Mouse (Mus musculus) cerebellum, postnatal 10 days (tissue): ENCODE results near the gene Adgrl1.

ENCODE experiments used
- DNase-seq, 2 experiments: peaks; one replicate each; pipeline ENCODE4 v3.0.0; 2021; ENCODE audit warnings: mixed read lengths in 2 of 2

Adgrl1 gene

DNA sequence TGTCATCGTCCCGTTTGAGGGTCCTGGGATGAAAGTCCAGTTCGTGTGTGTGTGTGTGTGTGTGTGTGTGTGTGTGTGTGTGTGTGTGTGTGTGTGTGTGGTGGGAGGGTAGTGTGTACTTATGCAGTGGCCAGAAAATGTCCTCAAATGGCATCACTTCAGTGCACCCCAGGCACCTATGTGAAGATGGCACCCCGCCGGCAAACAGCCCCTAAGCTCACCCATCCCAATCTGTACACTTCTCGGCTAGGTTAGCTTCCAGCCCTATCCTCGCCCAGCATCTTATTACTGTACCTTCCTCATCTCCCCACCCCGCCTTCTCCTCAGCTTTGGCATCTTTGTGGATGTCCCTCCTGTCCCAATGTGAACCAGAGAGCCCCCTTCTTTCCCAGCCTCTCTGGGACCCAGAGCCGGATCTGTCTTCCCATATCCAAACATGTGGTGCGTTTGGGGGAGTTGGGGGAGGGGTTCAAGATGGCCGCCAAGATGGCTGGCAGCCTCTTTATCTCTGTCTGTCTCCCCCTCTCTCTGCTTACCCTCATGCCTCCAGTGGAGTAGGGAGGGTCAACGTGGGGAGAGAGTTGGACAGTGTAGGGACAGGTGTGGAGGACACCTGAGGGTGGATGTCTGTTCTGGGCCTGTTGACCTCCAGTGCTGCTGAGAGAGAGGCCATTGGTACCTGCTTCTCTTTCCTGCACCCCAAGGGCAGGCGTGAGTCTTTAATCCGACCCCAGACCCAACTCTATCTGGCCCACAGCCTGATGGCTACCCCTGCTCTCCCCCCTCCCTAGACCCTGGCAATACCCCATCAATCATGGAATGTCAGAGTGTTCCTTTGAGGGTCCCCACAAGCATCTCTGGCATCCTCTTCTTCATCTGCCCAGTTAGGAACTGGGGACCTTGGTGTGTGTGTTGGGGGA, 1.9 kb downstream of the Adgrl1 start:
- DNase-seq: peak; percentile 66 to 68

DNA sequence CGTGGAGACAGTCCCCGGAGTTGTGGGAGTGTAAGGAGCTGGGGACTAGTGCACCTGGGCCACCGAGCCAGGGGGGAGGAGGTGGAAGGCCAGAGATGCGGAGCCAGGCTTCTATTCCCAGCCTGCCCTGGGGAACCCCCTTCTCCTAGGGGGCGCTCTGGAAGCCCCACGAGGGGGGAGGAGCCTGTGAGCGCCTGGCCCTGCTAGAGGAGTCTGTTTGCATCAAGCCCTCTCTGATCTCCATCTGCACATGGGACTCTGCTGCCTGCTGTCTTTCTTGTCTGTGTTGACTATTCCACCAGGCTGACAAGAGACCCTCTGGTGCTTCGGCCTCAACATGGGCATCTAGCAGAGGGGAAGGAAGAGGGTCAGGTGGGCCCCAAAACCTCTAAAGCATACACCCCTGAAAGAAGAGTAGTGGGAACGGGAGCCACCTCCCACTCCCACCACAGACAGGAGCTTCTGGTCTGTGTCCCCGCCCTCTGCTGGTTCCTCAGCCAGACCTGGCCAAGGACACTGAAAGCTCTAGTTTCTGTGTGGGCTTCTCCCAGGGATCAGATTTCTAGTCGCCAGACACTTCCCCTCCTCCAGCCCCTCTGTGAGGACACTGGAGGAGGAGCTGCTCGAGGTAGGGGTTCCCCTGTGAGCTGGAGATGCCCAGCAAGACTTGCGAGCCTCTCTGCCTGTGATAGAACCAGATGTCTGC, 3.2 kb downstream of the Adgrl1 start:
- DNase-seq: peak; percentile 58 to 65

DNA sequence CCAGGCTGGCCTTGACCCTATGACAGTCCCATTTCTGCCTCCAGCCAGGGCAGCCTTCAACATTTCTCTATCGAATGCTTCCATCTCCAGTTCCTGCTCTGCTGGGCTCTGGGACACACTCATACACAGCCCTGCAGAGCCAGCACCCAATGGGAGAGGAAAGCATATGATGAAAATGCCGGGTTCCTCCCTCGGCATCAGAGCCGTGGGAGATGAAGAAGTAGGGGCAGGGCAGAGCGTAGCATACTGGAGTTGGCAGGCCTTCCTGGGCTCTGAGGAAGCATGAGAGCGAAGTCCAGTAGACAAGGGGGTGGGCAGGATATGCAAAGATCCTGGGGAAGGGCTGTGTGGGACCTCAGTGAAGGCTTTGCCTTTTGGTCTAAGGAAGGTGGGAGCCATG, 8.7 kb downstream of the Adgrl1 start:
- no peak for DNase-seq

DNA sequence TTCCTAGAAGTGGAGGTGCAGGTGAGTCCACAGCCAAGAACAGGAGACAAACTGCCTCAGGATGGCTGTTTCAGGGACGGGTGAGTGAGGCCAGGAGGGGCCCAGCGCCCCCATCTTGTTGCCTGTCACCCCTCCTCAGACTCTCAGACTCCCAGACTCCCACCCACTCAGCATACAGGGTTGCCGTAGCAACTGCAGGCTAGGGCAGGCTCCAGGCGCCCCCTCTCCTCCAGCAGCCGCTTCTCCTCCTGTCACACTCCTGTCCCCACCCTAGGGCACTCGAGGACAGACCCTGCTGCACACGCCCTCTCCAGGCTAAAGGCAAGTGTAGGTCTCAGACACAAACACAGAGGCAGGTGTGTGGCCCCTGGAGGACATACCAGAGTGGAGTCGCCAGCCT, 9.4 kb downstream of the Adgrl1 start:
- DNase-seq: no peak

DNA sequence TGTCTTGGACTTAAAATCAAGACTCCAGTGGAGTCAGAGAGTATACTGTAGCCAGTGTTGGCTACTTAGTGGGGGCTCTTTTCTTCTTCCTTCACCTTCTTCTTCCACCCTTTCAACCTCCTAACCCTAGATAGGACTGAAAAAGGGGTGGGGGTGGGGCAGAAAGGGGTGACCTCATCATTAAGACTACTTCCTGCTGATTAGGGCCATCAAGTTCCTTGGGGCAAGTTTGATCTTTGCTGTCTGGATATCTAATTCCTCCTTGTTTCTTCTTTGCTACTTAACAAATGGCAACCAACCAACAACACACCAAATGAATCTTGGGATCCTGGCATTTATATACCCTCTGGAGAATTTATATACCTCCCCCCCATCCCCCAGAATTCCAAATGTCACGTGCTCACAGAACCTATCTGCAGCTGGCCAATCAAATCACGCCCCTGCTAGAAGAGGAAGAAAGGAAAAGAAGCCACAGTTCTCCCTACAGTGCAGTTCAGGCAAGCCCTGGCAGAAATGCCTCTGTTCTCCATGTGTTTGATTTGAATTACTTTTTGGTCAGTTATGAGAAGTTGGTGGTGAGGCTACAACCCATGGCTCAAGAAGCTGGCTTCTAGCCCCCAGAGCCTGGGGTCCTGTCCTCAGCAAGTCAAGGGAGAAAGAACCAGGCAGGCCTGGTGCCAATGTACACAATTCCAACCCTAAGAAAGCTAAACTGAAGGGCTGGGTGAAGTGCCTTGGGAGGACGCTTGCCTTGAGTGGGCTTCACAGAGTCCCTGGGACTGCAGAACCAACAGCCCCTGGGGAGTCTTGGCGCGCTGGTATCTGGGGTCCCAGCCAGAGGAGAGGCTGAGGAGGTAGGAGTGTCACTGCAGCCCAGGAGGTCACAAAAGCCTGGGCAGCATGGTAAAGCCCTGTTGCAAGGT, 12.2 kb downstream of the Adgrl1 start:
- no peak for DNase-seq

DNA sequence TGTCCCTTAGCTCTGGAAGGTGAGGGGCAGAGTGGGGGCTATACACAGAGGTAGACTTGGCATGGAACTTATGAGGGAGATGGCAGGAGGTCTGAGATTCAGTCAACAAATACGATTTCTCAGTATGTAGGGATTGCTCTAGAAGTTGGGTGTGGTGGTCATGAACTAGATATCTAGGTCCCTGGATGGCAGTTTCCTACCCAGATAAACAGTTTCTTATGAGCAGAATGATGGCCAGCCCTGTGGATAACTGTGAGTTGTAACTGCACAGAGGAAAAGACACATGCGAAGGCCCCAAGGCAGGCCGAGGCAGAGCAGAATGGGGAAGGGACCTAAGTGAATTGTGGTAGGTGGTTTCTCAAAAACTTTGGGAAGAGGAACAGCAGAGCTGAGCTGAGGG, 14.3 kb downstream of the Adgrl1 start:
- no peak for DNase-seq

GRCm38 (mm10) chr8:83914860-83915259, 15.0 kb downstream of the Adgrl1 start:
- peak; percentile 52 to 58 for DNase-seq

GRCm38 (mm10) chr8:83916015-83916414, 16.1 kb downstream of the Adgrl1 start:
- peak; percentile 48 to 64 for DNase-seq

DNA sequence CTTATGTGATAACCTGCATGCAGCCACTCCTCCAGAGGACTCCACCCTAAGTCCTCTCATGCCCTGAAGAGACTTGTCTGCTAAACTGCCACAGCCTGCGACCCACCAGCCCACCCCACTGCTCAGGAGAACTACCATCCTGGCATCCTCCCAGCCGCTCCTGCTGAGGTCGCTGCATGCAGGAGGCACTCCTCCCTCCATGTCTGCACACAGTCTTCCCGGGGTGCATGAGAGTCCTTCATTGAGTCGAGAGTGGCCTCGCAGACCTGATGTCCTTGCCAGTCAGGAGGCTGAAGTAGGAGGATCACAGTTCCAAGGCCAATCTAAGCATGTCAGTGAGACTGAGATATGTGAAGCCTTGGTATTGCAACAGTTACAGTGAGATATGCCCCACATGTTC, 17.7 kb downstream of the Adgrl1 start:
- DNase-seq: no peak

- DNase-seq: peak; percentile 92 to 96
These were observed 21.7 kb downstream of the Adgrl1 start for GRCm38 (mm10) chr8:83921558-83921957.

- no peak for DNase-seq
These were observed 22.8 kb downstream of the Adgrl1 start for GRCm38 (mm10) chr8:83922727-83923126.

GRCm38 (mm10) chr8:83924585-83924984, 24.7 kb downstream of the Adgrl1 start:
- DNase-seq: no peak

- no peak for DNase-seq
These were observed 26.4 kb downstream of the Adgrl1 start for GRCm38 (mm10) chr8:83926266-83926665.

- peak; percentile 7 for DNase-seq
These were observed 34.3 kb downstream of the Adgrl1 start for GRCm38 (mm10) chr8:83934222-83934621.

DNA sequence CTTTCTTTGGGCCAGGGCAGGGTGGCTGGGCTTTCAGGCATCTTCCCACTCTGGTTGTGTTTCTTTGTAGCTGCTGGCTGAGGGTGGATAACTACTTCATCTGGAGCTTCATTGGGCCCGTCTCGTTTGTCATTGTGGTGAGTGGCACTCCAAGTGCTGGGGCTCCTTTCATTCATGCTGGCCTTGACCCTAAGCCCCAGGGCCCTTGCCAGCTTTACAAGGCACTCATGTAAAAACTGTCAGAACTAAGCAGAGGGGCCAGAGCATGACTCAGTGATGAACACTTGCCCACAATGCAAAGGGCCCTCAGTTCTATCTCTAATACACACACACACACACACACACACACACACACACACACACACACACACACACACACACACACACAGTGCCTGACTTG, 35.1 kb downstream of the Adgrl1 start:
- peak in 1 of 2 experiments; percentile 1 for DNase-seq

DNA sequence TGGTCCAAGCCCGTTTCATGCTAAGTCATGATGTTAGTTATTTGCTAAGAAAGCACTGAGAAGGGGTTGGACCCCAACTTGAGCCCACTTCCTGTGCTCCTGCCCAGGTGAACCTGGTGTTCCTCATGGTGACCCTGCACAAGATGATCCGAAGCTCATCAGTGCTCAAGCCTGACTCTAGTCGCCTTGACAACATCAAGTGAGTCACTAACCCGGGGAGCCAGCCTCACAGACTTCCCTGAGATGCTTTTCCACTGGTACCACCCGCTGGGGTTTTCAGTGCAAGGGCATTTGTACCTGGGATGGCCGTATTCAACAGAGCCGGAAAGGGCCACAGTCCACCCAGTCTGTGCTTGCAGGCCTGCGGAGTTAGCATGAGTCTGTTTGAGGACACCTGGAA, 35.5 kb downstream of the Adgrl1 start:
- DNase-seq: peak in 1 of 2 experiments; percentile 6

- DNase-seq: peak in 1 of 2 experiments; percentile 1
These were observed 37.7 kb downstream of the Adgrl1 start for GRCm38 (mm10) chr8:83937645-83938044.

DNA sequence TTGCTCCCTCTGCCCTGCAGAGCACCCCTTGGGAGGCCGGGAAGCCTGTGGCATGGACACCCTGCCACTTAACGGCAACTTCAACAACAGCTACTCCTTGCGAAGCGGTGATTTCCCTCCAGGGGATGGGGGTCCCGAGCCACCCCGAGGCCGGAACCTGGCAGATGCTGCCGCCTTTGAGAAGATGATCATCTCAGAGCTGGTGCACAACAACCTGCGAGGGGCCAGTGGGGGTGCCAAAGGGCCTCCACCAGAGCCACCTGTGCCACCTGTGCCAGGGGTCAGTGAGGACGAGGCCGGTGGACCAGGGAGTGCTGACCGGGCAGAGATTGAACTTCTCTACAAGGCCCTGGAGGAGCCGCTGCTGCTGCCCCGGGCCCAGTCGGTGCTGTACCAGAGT, 38.4 kb downstream of the Adgrl1 start:
- DNase-seq: peak in 1 of 2 experiments; percentile 16

- DNase-seq: peak in 1 of 2 experiments; percentile 12
These were observed 41.3 kb downstream of the Adgrl1 start for GRCm38 (mm10) chr8:83941066-83941677.

DNA sequence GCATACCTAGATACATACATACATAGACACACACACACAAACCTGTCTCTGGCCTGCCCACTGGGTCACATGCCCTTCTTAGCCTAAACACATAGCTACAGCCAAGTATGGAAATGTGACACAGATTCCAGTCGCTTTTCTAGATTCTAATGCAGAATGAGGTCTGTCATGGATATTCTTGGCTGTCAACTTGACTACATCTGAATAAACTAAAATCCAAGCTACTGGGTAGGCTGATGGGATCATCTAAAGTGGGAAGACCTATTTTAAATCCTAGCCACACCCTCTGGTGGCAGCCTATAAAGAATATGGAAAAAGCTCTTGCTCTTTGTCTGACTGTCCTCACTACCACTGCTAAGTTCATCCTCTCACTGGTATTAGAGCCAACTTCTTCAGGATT, 42.5 kb downstream of the Adgrl1 start:
- peak in 1 of 2 experiments; percentile 4 for DNase-seq

GRCm38 (mm10) chr8:83945540-83945939, 45.6 kb downstream of the Adgrl1 start:
- no peak for DNase-seq

- peak in 1 of 2 experiments; percentile 46 for DNase-seq
These were observed 54.8 kb downstream of the Adgrl1 start for GRCm38 (mm10) chr8:83954749-83955105.
